Mouse (Mus musculus) gastrocnemius, postnatal 14 days (tissue): ENCODE measurements at regions not wholly inside any gene's neighbourhood (a gene's known extent, or its start where the extent isn't known, plus 50 kb on each side); places are given as distances from the start of the nearest gene placed in this dataset.

Source experiments
- microRNA-seq, 2 experiments: library from miRNA; unstranded; fragments of <30 nt; microRNA quantifications; one replicate each; pipeline ENCODE4 v1.2.0; 2021

Small RNA genes in the stretch of these regions (microRNA-seq; reads per million reads assigned to microRNA genes)
- 0 reads per million in 2 experiments for gene Gm24933
